Mouse (Mus musculus): ENCODE measurements at regions not wholly inside any gene's neighbourhood (a gene's known extent, or its start where the extent isn't known, plus 50 kb on each side); places are given as distances from the start of the nearest gene placed in this dataset.

- no peak for TF ChIP-seq CTCF (IDR thresholded peaks at IDR 0.05; ENCODE audit: borderline replicate concordance, insufficient read depth, low read length)
- no peak for TF ChIP-seq POLR2A (IDR thresholded peaks at IDR 0.05; ENCODE audit: low read depth, low read length)
Measured at GRCm38 (mm10) chr8:104049181-104049580, 52.2 kb upstream of the Cdh5 start.
